16 mouse cellular contexts compared by ENCODE assay signal in the genomic region with DNA sequence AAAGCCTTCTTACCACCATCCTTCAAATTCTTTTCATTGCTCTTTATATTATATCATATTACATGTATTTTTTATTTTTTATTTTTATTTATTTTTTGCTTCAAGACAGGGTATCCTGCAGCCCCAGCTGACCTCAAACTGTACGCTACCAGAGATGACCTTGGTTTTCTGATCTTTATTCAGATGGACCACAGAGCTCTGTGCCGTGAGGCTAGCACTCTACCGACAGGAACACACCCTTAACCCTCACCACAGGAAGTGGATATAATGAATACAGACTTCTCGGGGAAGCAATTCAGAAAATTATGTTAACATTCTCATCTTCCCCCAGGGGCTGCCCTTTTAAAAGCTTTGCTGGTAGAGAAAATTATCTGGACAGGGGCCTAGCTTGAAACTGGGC.
A peak's percentile ranks its signal among the peaks of the same experiment; 100 is the strongest.
DNase-seq lines count a peak whose midpoint lies in the region; ATAC-seq and TF ChIP-seq lines count a peak whose summit lies in the region.
"Had no signal": no experiment of that assay in that cellular context is flagged by ENCODE, and none has a peak within 500 bp of the region (broad histone marks: within the 10 kb centered on the region; RNA-seq: fewer than 3 reads in every experiment).

No protein-coding gene starts in this region.

- no peak overlapping the region for H3K9ac ChIP-seq in lung, embryonic 14.5 days
- H3K9ac ChIP-seq: forebrain, embryonic 15.5 days; heart, embryonic 13.5 days; hindbrain, embryonic 15.5 days had no signal

- H3K4me3 ChIP-seq in lung, embryonic 14.5 days (ENCODE audit: low read depth, low read length): no peak overlapping the region
- H3K4me3 ChIP-seq: forebrain, embryonic 15.5 days; heart, embryonic 13.5 days; hindbrain, embryonic 15.5 days had no signal

- no peak overlapping the region for H3K4me2 ChIP-seq in lung, embryonic 14.5 days
- H3K4me2 ChIP-seq: forebrain, embryonic 15.5 days; heart, embryonic 13.5 days; hindbrain, embryonic 15.5 days had no signal

- no peaks in the 10 kb centered on the region for H3K4me1 ChIP-seq in lung, embryonic 14.5 days (ENCODE audit: insufficient read depth)
- H3K4me1 ChIP-seq: forebrain, embryonic 15.5 days; hindbrain, embryonic 15.5 days had no signal

- H3K27me3 ChIP-seq in lung, embryonic 14.5 days (ENCODE audit: insufficient read depth, low read length): no peaks in the 10 kb centered on the region
- H3K27me3 ChIP-seq: forebrain, embryonic 15.5 days; heart, embryonic 13.5 days; hindbrain, embryonic 15.5 days had no signal

- 42% methylated on average over 4 of the region's 4 CpGs for WGBS in lung, embryonic 14.5 days

- H3K36me3 ChIP-seq in lung, embryonic 14.5 days (ENCODE audit: insufficient read depth): no peaks in the 10 kb centered on the region
- H3K36me3 ChIP-seq: forebrain, embryonic 15.5 days; heart, embryonic 13.5 days; hindbrain, embryonic 15.5 days had no signal

- TF ChIP-seq CTCF in lung, embryonic 14.5 days (IDR thresholded peaks at IDR 0.05; ENCODE audit: low read depth): no peak

- H3K9me3 ChIP-seq in lung, embryonic 14.5 days (ENCODE audit: low read depth, low read length): no peaks in the 10 kb centered on the region
- H3K9me3 ChIP-seq: forebrain, embryonic 15.5 days; heart, embryonic 13.5 days; hindbrain, embryonic 15.5 days had no signal

- intact Hi-C loops in left cerebral cortex, postnatal 36 days (cut with DNase I): loop anchor here (10.0 kb wide), 2 partner anchors 228 to 668 kb away; no protein-coding TSS in a partner anchor

- ATAC-seq in lung, embryonic 14.5 days (ENCODE audit: insufficient read depth): no peak
- ATAC-seq: forebrain, embryonic 15.5 days; inflammation-experienced regulatory T-cells, adult 6 months had no signal

- DNase-seq in heart, adult 11 months: peak; percentile 60
- no peak for DNase-seq in heart, adult 8-10 months (ENCODE audit: low spot score)
- peak; percentile 8 for DNase-seq in lung, embryonic 14.5 days
- DNase-seq in lung, postnatal 25 days (ENCODE audit: low spot score): no peak
- DNase-seq in urinary bladder, postnatal 25 days (ENCODE audit: low spot score): peak; percentile 0
- DNase-seq in urinary bladder, adult 18-20 months (ENCODE audit: low spot score in 2 of 2): no peak
- no peak for DNase-seq in left cerebral cortex, postnatal 36 days (ENCODE audit: low spot score in 2 of 2)
- no peak for DNase-seq in cerebellum, postnatal 36 days
- DNase-seq: adrenal gland, postnatal 10 days; cerebellum, adult 11 months; cerebellum, adult 8-10 months; gastrocnemius, postnatal 36 days had no signal

- no peak overlapping the region for H3K27ac ChIP-seq in lung, embryonic 14.5 days (ENCODE audit: low read depth)
- H3K27ac ChIP-seq: forebrain, embryonic 15.5 days; heart, embryonic 13.5 days; hindbrain, embryonic 15.5 days had no signal

Comparison
In these comparisons a context has a peak if more than half of its experiments do, and no peak if none do; other contexts are left out.
1. DNase-seq: peak in heart, adult 11 months (single experiment), lung, embryonic 14.5 days (single experiment) and urinary bladder, postnatal 25 days (single experiment); none in heart, adult 8-10 months (single experiment), lung, postnatal 25 days (single experiment), urinary bladder, adult 18-20 months (0 of 2), left cerebral cortex, postnatal 36 days (0 of 2) and cerebellum, postnatal 36 days (0 of 2).